Mouse (Mus musculus) ES-E14 (cell line): ENCODE measurements around the gene Aire.

Experiments used
- MAFK ChIP-seq: IDR thresholded peaks from 2 replicates; pipeline ENCODE4 v1.6.1; 2014; ENCODE audit warnings: mild to moderate bottlenecking, low read depth, low read length, inconsistent platforms; ENCODE audit not compliant: insufficient read depth
- ZC3H11A ChIP-seq: IDR thresholded peaks from 2 replicates; pipeline ENCODE4 v1.6.1; 2012; ENCODE audit warnings: low read depth, mild to moderate bottlenecking, inconsistent platforms, low read length, borderline replicate concordance

- no peak for TF ChIP-seq ZC3H11A
- no peak for TF ChIP-seq MAFK
These were observed 47.8 kb downstream of the Aire start for GRCm38 (mm10) chr10:77995639-77996038.
